Mouse (Mus musculus): ENCODE data around the gene Skint4. TPM values are rescaled to one million over a fixed set of nuclear protein-coding genes. Genes with fewer than 3 reads are reported as not detected.

The Skint4 gene
- 0.47 TPM in 1 of 2 replicates, not detected in the other for polyA plus RNA-seq (2015; fragmentation: Nextera tagmentation; extraction: Ambion mirVana)

GRCm38 (mm10) chr4:112071716-112072115 lies at the start of gene Skint4:
Gene Skint4 (plus strand): TSS chr4:112072016.
- Histone ChIP-seq H3K27me3 (replicated peaks) (no peaks in the 10 kb centered on the region), H3K4me1 (no peaks in the 10 kb centered on the region), H3K9ac (replicated peaks) (no peak within 1 kb of the TSS), H3K4me3 (replicated peaks) (no peak within 1 kb of the TSS), H3K9me3 (replicated peaks) (no peaks in the 10 kb centered on the region), H3K4me2 (no peak within 1 kb of the TSS), H3K27ac (replicated peaks) (no peak within 1 kb of the TSS), H3K36me3 (no peaks in the 10 kb centered on the region)
- ATAC-seq (ENCODE audit: low FRiP score) = no peak

Other genes starting within 250 kb of the Skint4 start
- 13.2 TPM in 1 of 2 replicates, not detected in the other for gene Slc5a9, start 169.1 kb upstream of the Skint4 start, polyA plus RNA-seq (2015; fragmentation: Nextera tagmentation; extraction: Ambion mirVana)
- 0.84 TPM in 1 of 2 replicates, not detected in the other for gene Skint8, start 152.6 kb upstream of the Skint4 start, polyA plus RNA-seq (2015; fragmentation: Nextera tagmentation; extraction: Ambion mirVana)
- gene Skint7, start 99.1 kb upstream of the Skint4 start, polyA plus RNA-seq (2015; fragmentation: Nextera tagmentation; extraction: Ambion mirVana) = 0.68 TPM in 1 of 2 replicates, not detected in the other
- 1.6 TPM in 1 of 2 replicates, not detected in the other for gene Skint1, start 65.7 kb upstream of the Skint4 start, polyA plus RNA-seq (2015; fragmentation: Nextera tagmentation; extraction: Ambion mirVana)
- gene Skint3, start 160.2 kb downstream of the Skint4 start, polyA plus RNA-seq (2015; fragmentation: Nextera tagmentation; extraction: Ambion mirVana) = 0.18 TPM in 1 of 2 replicates, not detected in the other